Mouse (Mus musculus) CH12.LX (cell line): Measurements from ENCODE around the gene Nhlh1.

Experiments used
- BHLHE40 ChIP-seq: IDR thresholded peaks from 2 replicates; pipeline ENCODE4 v1.6.1; 2011; ENCODE audit warnings: mild to moderate bottlenecking, low read depth, low read length, improper control_type of control experiment
- CTCF ChIP-seq, 2 experiments: IDR thresholded peaks in 1 of 2; conservative IDR thresholded peaks in 1 of 2; 2 replicates each; pipeline ENCODE4 v1.5.1; 2011 to 2012; ENCODE audit warnings: low read depth in 2 of 2, low read length in 2 of 2, improper control_type of control experiment in 1 of 2, inconsistent platforms in 1 of 2, mild to moderate bottlenecking in 1 of 2, moderate library complexity in 1 of 2
- ELF1 ChIP-seq: IDR thresholded peaks from 2 replicates; pipeline ENCODE4 v1.6.1; 2014; ENCODE audit warnings: low read depth, mild to moderate bottlenecking, inconsistent platforms, low read length, improper control_type of control experiment
- EP300 ChIP-seq: IDR thresholded peaks from 2 replicates; pipeline ENCODE4 v1.6.1; 2011; ENCODE audit warnings: low read length, improper control_type of control experiment
- ETS1 ChIP-seq: conservative IDR thresholded peaks from 2 replicates; pipeline ENCODE4 v1.6.1; 2012; ENCODE audit warnings: low read depth, mild to moderate bottlenecking, inconsistent platforms, low read length, improper control_type of control experiment, moderate library complexity
- MAZ ChIP-seq: IDR thresholded peaks from 2 replicates; pipeline ENCODE4 v1.6.1; 2012; ENCODE audit warnings: low read depth, mild to moderate bottlenecking, inconsistent platforms, low read length, improper control_type of control experiment, moderate library complexity
- POLR2A ChIP-seq: IDR thresholded peaks from 2 replicates; pipeline ENCODE4 v1.6.1; 2011; ENCODE audit warnings: low read depth, mild to moderate bottlenecking, improper control_type of control experiment, low read length
- TBP ChIP-seq: conservative IDR thresholded peaks from 2 replicates; pipeline ENCODE4 v1.6.1; 2011; ENCODE audit warnings: low read depth, low read length, improper control_type of control experiment
- UBTF ChIP-seq: IDR thresholded peaks from 2 replicates; pipeline ENCODE4 v1.6.1; 2012; ENCODE audit warnings: low read depth, mild to moderate bottlenecking, inconsistent platforms, low read length, improper control_type of control experiment, moderate library complexity
- USF2 ChIP-seq: conservative IDR thresholded peaks from 2 replicates; pipeline ENCODE4 v1.6.1; 2011; ENCODE audit warnings: low read depth, low read length, improper control_type of control experiment

DNA sequence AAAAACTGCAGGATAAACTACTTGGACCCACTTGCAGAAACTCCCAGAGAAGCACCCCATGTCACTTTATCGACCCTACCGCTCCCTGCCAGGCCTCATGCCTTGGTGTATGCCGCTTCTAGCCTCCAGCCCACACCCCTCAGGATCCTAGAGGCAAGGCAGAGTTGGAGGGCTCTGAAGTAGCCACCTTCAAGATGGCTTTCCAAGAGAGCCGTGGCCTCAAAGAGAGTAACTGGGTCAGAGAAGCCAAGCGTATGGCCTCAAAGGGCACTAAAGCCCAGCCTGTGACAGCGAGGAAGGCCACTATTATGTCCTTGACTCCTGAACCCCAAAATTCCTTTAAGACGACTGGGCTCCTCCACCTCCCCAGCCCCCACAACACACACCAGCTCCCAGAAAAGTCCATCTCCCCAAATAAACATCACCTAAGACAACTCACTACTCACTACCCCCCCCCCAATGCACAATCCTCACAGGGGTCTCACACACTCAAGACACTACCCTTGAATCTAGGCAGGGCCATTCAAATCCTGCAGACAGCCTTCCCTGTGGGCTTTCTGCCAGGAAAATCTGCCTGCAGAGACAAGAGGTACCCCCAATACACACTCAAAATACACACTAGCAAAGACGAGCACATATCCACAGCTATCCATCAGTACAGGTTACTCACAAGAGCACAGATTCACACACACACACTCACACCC lies 32.0 kb downstream of the Nhlh1 start:
- TF ChIP-seq ETS1 (no peak), ELF1 (no peak), POLR2A (no peak), USF2 (no peak), UBTF (no peak), CTCF (conservative IDR thresholded peaks at IDR 0.05 in 1 of 2, IDR thresholded peaks at IDR 0.05 in 1 of 2; ENCODE audit: low read depth in 2 of 2, low read length in 2 of 2) (no peak), EP300 (no peak), TBP (no peak), BHLHE40 (no peak), MAZ (no peak)
